Mouse (Mus musculus) heart, postnatal 36 days (tissue): ENCODE results near the gene Apon. TPM values are rescaled to one million over a fixed set of nuclear protein-coding genes. Genes with fewer than 3 reads are reported as not detected.
"Not testable (repeated sequence)": the region's sequence is repeated elsewhere in the genome, so short reads cannot be mapped to it uniquely, and the experiment has no call there.

Experiments used
- DNase-seq, 2 experiments: peaks; one replicate each; pipeline ENCODE4 v3.0.0; 2021 to 2022
- intact Hi-C: fragments of 180-260 bp; cut with DNase I; formaldehyde crosslinking; loops from one replicate; pipeline ENCODE4 v1.15.1; 2025
- total RNA-seq, 2 experiments: library from RNA; stranded (reverse); gene quantifications; 2 replicates each; pipeline ENCODE4 v1.2.3; 2021

The Apon gene
- total RNA-seq, 2 experiments from 2014 or later, result 0.19 TPM; not detected in 1

- intact Hi-C loops, result no loop called here
Observed at GRCm38 (mm10) chr10:128270287-128270841, 16.5 kb downstream of the Apon start, which contains the start of gene Stat2. Gene Stat2 (plus strand): TSS chr10:128270559.

GRCm38 (mm10) chr10:128270866-128271265 is 17.0 kb downstream of the Apon start:
- DNase-seq, result no peak
- intact Hi-C loops, result no loop called here

More at GRCm38 (mm10) chr10:128270287-128270841, 16.5 kb downstream of the Apon start, which contains the start of gene Stat2:
- peak; percentile 94 to 96 for DNase-seq

DNA sequence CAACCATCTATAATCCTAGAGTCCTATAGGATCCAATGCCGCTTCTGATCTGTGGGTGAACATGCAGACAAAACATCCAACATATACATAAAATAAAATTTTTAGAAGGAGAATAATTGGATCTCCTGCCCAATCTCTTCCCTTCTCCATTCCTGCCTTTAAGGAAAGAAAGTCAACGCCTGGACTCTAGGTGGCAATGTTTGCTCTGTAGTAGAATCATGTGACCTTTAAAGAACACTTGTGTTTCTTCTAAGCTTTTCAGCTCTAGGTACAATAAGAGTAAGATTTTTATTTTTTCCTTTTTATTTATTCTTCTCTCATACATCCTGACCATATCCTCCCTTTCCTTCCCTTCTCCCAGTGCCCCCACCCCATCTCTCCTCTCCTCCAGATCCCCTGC is 18.0 kb downstream of the Apon start:
- no peak for DNase-seq
- intact Hi-C loops, result loop anchor here (2.0 kb wide), 1 partner anchor 29 kb away; no protein-coding TSS in a partner anchor

GRCm38 (mm10) chr10:128272819-128273439 is 19.0 kb downstream of the Apon start:
- intact Hi-C loops, result loop anchor here (2.0 kb wide), 1 partner anchor 28 kb away; no protein-coding TSS in a partner anchor
- DNase-seq, result not testable (repeated sequence)

DNA sequence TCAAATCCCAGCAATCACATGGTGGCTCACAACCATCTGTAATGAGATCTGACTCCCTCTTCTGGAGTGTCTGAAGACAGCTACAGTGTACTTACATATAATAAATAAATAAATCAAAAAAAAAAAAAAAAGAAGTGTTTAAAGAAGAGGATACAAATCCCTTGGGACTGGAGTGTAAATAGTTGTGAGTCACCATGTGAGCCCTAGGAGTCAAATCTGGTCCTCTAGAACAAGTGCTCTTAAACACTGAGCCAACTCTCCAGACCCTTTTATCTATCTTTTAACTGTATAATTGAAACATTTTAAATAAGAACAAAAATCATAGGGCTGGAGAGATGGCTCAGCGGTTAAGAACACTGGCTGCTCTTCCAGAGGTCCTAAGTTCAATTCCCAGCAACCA is 21.5 kb downstream of the Apon start:
- intact Hi-C loops, DNase-seq: not testable (repeated sequence)

GRCm38 (mm10) chr10:128278158-128278557 is 24.3 kb downstream of the Apon start:
- intact Hi-C loops, result no loop called here
- no peak for DNase-seq

DNA sequence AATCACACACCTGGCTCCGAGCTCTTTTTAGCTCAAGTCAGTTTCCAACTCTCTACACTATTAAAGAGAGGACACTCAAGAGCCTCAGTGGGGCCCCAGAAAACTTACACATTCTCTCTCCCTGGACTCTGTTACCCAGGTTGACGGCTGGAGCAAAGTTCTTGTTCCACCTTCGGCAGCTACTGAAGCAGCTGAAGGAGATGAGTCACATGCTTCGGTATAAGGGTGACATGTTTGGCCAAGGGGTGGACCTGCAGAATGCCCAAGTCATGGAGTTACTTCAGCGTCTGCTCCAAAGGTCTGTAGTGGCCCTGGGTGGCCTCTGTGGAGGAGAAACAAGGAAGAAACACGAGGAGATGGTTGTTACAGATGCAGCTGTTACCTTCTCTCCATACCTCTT is 27.0 kb downstream of the Apon start:
- intact Hi-C loops, result no loop called here
- DNase-seq, result no peak

- intact Hi-C loops, result no loop called here
- no peak for DNase-seq
Observed at GRCm38 (mm10) chr10:128281682-128282081, 27.8 kb downstream of the Apon start.

DNA sequence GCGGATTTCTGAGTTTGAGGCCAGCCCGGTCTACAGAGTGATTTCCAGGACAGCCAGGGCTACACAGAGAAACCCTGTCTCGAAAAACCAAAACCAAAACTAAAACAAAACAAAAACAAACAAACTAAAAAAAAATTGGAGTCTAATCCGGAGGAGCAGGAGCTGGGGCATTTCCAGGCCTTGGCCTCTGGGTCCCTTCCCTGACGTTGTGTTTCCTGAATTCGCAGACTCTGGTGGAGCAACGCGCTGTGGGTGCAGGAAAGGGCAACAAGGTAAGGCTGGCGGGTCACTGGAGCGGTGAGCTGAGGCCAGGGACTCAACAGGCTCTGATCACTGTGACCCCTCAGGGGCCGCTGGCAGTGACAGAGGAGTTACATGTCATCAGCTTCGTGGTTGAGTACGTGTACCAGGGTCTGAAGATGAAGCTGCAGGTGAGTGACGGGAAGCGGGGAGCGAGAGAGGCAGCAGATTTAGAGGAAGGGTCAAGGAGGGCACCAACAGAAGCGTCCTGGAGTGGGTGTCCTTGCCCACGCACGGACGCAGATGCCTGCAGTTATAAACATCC is 29.1 kb downstream of the Apon start:
- no peak for DNase-seq
- intact Hi-C loops, result no loop called here

DNA sequence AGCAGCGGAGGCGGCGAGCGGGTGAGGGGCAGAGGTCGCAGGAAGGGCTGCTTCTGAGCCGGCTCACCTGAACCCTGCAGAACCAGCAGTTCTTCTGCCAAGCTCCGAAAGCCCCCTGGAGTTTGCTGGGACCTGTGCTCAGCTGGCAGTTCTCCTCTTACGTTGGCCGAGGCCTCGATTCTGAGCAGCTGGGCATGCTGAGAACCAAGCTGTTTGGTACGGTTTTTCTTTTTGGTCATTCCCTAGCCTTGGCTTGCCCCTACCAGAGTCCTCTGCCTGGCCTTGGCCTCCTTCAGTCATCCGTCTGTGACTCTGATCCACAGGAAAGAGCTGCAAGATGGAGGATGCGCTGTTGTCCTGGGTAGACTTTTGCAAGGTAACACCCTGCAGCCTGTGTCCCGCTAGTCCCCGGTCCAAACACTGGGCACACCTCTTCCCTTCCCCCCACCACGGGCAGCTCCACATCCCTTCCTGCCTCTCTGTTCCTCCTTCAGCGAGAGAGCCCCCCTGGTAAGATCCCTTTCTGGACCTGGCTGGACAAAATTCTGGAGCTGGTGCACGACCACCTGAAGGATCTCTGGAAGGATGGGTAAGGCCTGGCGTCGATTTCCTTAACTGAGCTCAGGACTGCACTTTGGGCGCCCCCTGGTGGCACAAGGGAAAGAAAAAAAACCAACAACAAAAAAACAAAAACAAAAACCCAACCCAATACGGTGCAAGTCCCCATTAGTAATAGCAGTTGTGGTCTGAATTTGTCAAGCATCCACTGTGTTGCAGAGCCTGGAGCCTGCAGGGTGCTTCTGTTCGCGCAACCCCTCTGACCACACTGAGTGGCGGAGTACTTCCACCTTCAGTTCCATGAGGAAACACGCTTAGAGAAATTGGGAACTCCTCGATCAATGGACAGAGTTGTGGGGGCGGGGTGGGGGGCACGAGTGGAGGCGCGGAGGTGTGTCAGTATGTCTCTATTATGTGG is 30.0 kb downstream of the Apon start:
- DNase-seq, result peak; percentile 70 to 78
- intact Hi-C loops, result loop anchor here (1.0 kb wide), 1 partner anchor 72 kb away; no protein-coding TSS in a partner anchor

GRCm38 (mm10) chr10:128290594-128290993 is 36.7 kb downstream of the Apon start:
- intact Hi-C loops, result not testable (repeated sequence)
- peak; percentile 40 to 45 for DNase-seq

DNA sequence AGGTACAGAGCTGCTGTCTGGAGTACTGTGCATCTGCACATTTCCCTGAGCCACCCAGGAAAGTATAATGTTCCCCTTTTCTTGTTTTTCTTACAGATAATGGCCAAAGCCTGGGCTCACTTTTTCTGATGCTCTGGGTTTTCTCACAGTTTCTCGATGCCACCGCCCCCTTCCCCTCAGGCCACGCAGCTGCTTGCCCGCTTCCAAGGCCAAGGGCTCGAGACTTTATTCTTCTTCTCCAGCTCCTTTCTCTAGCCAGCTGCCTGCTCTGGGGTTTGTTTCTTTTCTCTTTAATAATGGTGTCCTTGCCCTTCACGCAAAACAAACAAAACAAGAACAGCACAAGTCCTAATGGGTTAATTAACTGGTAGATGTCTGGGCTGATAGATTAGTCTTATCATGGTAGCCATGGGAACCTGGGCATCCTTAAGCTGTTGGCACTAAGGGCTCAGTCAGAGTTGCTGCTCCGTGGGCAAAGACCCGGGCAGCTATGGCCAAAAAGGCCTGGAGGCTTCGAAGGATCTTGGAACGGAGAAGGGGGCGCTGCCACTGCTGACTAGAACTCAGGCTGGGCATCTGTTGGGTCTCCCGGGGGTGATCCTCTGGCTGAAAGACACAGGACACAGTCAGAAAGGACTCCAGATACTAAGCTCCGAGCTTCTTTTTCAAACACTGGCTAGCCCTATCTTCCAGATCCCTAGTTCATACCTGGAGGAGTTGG is 42.6 kb downstream of the Apon start:
- no peak for DNase-seq
- intact Hi-C loops, result no loop called here

- intact Hi-C loops, result no loop called here
- no peak for DNase-seq
Observed at GRCm38 (mm10) chr10:128297221-128297620, 43.3 kb downstream of the Apon start.

DNA sequence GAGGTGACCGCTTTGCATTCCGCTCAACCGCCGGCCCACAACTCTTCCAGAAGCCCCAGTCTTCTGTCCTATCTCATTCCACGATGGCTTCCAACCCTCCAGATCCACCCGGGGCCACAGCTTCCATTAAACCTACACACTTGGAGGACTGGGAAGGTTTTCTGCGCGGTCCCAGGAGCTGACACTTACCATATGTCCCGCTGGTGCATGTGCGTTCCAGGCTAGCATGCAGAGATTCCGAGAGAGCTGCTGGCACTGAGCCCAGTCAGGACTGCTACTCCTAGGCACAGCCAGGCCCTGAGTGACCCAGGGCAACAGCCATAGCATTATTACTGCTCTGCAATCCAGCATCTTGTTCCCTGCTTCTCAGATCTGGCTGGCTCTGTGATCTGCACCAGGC is 43.7 kb downstream of the Apon start:
- intact Hi-C loops, result no loop called here
- DNase-seq, result peak in 1 of 2 experiments; percentile 28

GRCm38 (mm10) chr10:128298243-128298642 is 44.3 kb downstream of the Apon start:
- no peak for DNase-seq
- intact Hi-C loops, result no loop called here

GRCm38 (mm10) chr10:128298702-128299171 is 44.8 kb downstream of the Apon start, which contains the start of gene Il23a:
Gene Il23a (minus strand): TSS chr10:128298752.
- DNase-seq, result no peak
- intact Hi-C loops, result no loop called here

- DNase-seq, result no peak
- intact Hi-C loops, result no loop called here
Observed at GRCm38 (mm10) chr10:128302357-128302756, 48.5 kb downstream of the Apon start.

DNA sequence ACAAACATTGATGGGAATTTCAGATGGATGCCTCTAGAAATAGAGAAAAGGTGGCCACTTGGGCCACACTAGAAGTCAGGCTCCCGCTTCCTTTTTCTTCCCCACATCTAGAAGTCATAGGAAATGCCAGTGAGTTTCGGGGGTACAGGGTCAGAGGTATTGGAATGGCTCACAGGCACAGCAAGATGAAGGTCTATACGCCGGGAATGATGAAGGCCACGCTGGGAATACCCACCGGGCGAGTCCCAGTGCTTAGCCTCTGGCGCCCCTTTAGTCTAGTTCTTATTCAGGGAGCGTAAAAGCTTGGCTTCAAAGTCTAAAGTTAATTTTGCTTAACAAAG is 48.9 kb downstream of the Apon start:
- no peak for DNase-seq
- intact Hi-C loops, result loop anchor here (1.0 kb wide), 1 partner anchor 35 kb away; the partner anchor contains the start of gene Cs

DNA sequence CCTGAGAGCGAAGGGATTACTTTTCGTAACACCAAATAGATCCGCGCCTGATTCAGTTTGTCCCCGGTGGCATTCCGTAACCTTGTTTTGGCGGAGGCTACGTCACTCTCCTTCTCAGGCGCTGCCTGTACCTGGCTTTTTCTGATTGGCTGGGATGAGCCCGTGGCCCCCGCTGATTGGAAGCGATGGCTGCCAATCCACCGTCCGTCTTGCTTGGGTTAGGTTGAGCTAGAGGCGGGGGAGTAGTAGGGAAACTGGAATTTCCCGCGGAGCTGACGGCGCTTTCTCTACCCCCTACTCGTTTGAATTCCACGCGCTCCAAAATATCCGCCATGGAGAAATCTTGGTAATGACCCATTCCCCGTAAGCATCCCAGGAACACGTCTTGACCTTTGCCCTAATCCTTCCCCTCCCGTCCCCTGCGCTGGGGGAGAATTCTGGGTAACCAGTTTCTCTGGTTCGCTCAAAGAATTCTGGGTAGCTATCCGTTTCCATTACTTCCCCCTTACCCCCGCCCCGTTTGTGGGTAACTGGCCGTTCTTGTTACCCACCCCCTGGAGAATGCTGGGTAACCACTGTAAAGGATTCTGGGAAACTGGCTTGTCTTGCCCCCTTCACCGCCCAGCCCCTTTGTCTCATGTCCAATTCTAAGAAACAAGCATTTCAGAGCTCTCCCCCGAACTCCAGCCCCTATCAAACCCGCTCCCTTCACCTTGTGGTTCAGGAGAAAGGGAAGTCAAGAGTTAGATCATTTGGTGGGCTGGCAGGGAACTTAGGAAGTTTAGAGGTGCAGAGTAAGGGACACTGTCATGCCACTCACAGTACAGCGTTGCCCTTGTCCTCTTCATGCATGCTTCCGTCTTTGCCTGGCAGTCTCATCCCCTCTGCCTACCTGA is 49.5 kb downstream of the Apon start, which contains the start of gene Pan2:
Gene Pan2 (plus strand): TSS at position 210 of the 896 bp plus-strand sequence.
- intact Hi-C loops, result loop anchor here (1.0 kb wide), 1 partner anchor 34 kb away; the partner anchor contains the start of gene Cs

More for the DNA sequence above, 49.5 kb downstream of the Apon start, which contains the start of gene Pan2:
- DNase-seq, result peak; percentile 100
